Mouse (Mus musculus): ENCODE measurements around the gene Sprtn. TPM values are rescaled to one million over a fixed set of nuclear protein-coding genes. Genes with fewer than 3 reads are reported as not detected.

Sprtn gene
- total RNA-seq (2017) = 15.5 to 26.7 TPM (median 22.1 TPM) in 3 replicates

DNA sequence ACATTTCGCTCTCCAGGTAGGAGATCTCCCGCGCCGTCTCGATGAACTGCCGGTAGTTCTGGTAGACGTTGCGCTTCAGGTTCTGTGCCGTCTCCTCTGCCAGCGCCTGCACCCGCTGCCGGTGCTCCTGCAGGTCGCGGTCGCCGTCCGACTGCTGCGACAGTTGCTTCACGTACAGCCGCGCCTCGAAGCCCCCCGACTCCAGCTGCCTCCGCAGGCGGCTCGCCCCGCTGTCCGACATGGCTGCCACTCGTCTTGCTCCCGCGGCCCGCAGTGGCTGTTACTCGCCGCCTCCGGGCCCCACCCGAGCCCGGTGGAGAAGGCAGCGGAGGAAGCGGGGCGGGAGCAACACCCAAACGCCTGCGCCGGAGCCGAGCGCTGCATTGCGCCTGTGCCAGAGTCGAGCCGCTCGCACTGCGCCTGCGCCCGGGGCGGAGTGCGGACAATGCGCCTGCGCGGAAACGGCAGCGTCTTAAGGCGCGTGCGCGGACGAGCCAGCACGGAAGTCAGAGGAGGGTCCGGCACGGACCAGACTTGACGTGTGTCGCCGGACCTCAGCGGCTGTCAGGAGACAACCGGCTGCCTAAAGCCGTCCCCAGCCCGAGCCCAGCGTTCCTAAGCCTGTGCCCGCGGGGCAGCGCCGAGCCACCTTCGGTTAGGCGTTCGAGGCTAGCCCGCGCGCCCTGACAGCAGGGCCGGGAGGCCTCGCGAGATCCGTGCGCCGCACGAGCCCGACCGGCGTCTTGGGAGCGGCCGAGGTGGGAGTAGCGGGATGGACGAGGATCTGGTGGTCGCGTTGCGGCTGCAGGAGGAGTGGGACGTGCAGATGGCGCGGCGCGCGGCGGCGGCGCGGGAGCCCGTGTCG is at the start of gene Sprtn, which contains the start of gene Exoc8:
Gene Sprtn (plus strand): TSS at position 501 of the 865 bp plus-strand sequence.
Gene Exoc8 (minus strand): TSS at position 320 of the 865 bp plus-strand sequence.
- ATAC-seq (replicated peaks; ENCODE audit: insufficient number of reproducible peaks, low FRiP score, low TSS enrichment, poor library complexity, severe bottlenecking) = peak; percentile 68

- no peak for ATAC-seq (replicated peaks; ENCODE audit: insufficient number of reproducible peaks, low FRiP score, low TSS enrichment, poor library complexity, severe bottlenecking)
Observed at GRCm38 (mm10) chr8:124853511-124853910, 44.2 kb upstream of the Sprtn start.

- ATAC-seq (replicated peaks; ENCODE audit: insufficient number of reproducible peaks, low FRiP score, low TSS enrichment, poor library complexity, severe bottlenecking) = 0 out of 2 replicates have a peak, but pooled peaks have one; percentile 29
Observed at GRCm38 (mm10) chr8:124859466-124859865, 38.2 kb upstream of the Sprtn start.

DNA sequence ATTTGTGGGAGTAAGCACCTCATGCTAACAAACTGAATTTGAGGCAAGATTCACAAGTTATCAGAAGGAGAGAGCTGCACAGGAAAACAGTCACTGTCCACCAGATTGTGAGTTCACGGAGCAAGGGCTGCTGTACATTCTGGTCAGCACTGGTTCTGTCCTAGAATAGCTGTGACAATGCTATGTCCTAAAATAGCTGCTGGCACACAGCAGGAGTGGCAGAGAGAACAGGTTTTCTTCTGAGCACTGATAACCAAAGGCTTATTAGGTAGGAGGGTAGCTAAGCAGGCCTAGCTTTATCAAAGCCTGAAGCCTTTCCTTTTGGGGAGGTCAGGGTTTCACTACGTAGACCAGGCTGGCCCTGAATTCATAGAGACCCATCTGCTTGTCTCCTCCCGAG is 37.5 kb upstream of the Sprtn start:
- no peak for ATAC-seq (replicated peaks; ENCODE audit: insufficient number of reproducible peaks, low FRiP score, low TSS enrichment, poor library complexity, severe bottlenecking)

GRCm38 (mm10) chr8:124862321-124863162 is 35.1 kb upstream of the Sprtn start, which contains the start of the genes Gnpat and 2810004N23Rik:
Gene Gnpat, plus strand, starts transcription at chr8:124863033.
Gene 2810004N23Rik, minus strand, starts transcription at chr8:124863120.
- ATAC-seq (replicated peaks; ENCODE audit: insufficient number of reproducible peaks, low FRiP score, low TSS enrichment, poor library complexity, severe bottlenecking) = peak; percentile 56

DNA sequence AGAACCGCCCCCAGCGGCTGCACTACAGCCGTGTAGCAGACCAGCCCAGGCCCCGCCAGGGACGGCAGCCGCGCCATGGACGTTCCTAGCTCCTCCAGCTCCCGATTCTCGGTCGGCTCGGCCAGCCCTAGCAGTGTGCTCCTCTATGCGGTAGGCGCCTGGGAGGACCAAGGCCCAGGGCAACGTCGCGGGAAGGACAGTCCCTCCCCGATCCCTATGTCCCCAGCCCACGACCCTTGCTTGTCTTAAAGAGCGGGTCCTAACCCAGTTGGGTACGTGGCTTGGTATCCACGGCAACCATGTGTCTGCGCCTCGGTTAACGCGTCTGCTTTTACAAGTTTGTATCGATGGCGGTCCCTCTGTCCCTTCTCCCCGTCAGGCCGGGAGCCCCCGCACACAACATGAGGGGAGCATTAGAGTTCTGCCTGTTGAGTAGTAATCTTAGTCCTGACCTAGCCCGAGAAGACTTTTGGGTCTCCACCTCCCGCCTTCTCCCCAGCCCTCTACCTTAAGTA is 34.5 kb upstream of the Sprtn start:
- ATAC-seq (replicated peaks; ENCODE audit: insufficient number of reproducible peaks, low FRiP score, low TSS enrichment, poor library complexity, severe bottlenecking) = no peak; the same call in 1 of the 2 replicates

DNA sequence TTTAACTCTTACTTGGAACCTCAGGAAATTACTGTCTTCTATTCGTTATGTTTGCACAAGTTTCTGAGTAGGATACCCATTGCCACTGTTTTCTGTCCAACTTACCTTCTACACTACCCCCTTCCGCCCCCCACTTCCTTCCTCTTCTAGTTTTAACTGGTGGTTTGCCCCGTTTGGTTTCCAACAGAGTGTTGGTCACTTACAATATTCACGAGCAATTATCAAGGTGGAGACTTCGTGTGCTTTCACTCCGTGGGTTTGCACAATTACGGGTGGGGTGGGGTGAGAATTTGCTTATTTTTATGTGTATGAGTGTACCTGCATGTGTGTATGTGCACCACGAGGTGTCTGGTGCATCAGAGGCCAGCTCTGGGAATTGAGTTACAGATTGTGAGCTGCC is 34.0 kb upstream of the Sprtn start:
- no peak for ATAC-seq (replicated peaks; ENCODE audit: insufficient number of reproducible peaks, low FRiP score, low TSS enrichment, poor library complexity, severe bottlenecking)

- no peak; the same call in 1 of the 2 replicates for ATAC-seq (replicated peaks; ENCODE audit: insufficient number of reproducible peaks, low FRiP score, low TSS enrichment, poor library complexity, severe bottlenecking)
Observed at GRCm38 (mm10) chr8:124866669-124867068, 31.0 kb upstream of the Sprtn start.

- ATAC-seq (replicated peaks; ENCODE audit: insufficient number of reproducible peaks, low FRiP score, low TSS enrichment, poor library complexity, severe bottlenecking) = no peak
Observed at GRCm38 (mm10) chr8:124867126-124867525, 30.6 kb upstream of the Sprtn start.

DNA sequence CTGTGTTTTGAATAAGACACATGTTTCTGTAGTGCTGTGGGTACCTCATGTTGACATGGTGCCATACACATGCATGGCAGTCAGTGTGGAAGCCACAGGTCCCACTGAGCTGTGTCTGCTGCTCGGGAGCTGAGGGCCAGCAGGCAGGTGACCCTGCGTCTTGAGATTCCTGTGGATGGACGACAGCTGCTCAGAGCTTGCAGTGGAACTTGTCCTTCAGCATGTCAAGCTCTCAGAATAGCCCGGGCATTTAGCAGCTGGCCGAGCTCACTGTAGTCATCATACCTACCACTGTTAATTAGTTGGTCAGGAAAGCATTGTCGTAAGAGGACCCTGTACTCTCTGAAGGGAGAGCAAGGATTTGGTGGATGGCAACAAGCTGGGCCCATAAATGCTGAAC is 28.0 kb upstream of the Sprtn start:
- no peak for ATAC-seq (replicated peaks; ENCODE audit: insufficient number of reproducible peaks, low FRiP score, low TSS enrichment, poor library complexity, severe bottlenecking)

GRCm38 (mm10) chr8:124871474-124871873 is 26.2 kb upstream of the Sprtn start:
- ATAC-seq (replicated peaks; ENCODE audit: insufficient number of reproducible peaks, low FRiP score, low TSS enrichment, poor library complexity, severe bottlenecking) = no peak

GRCm38 (mm10) chr8:124872081-124872480 is 25.6 kb upstream of the Sprtn start:
- ATAC-seq (replicated peaks; ENCODE audit: insufficient number of reproducible peaks, low FRiP score, low TSS enrichment, poor library complexity, severe bottlenecking) = no peak

GRCm38 (mm10) chr8:124872690-124873089 is 25.0 kb upstream of the Sprtn start:
- ATAC-seq (replicated peaks; ENCODE audit: insufficient number of reproducible peaks, low FRiP score, low TSS enrichment, poor library complexity, severe bottlenecking) = no peak

GRCm38 (mm10) chr8:124878141-124878540 is 19.5 kb upstream of the Sprtn start:
- ATAC-seq (replicated peaks; ENCODE audit: insufficient number of reproducible peaks, low FRiP score, low TSS enrichment, poor library complexity, severe bottlenecking) = no peak

DNA sequence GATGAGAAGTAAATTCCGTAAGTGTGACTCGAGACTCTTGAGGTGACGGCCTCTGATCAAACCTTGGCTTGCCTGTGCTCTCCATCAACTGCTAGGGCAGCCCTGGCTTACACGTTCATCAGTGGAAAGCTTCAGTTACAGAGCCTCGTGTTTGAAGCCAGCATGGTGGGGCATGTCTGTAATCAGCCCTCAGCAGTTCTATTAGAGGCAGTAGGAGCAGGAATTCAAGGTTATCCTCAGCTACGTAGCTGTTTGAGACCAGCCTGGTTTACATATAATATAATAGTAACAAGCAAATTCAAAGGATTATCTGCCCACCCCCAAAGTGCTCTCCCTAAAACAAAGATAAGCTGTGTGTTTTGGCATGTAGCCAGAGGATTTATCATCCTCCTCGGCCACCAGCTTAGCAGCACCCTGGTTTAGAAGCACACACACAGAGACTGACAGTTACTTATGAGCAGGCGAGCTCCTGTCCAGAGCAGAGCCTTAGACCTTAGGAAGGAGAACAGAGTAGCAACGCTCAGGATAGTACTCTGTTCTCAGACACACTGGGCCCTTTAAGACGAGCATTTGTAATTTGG is 18.6 kb upstream of the Sprtn start:
- no peak for ATAC-seq (replicated peaks; ENCODE audit: insufficient number of reproducible peaks, low FRiP score, low TSS enrichment, poor library complexity, severe bottlenecking)

- no peak for ATAC-seq (replicated peaks; ENCODE audit: insufficient number of reproducible peaks, low FRiP score, low TSS enrichment, poor library complexity, severe bottlenecking)
Observed at GRCm38 (mm10) chr8:124888385-124888784, 9.3 kb upstream of the Sprtn start.

DNA sequence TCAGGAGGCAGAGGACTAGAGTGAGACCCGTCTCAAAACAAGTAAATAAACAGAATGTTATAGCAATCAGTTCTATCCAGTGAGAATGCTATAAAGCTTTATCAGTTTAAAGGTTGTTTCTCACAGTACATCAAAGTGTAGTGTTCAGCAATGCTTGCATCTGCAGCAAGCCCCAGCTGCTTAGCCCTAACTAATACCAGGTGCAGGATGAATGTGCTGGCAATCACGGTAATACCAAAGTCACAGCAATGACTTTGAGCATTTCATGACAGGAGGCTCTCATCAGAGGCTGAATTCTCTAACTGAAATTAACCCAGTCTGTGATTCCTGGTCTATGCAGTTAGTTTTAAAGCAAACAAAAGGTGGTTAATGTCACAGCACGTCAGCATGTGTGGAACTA is 5.1 kb upstream of the Sprtn start:
- no peak for ATAC-seq (replicated peaks; ENCODE audit: insufficient number of reproducible peaks, low FRiP score, low TSS enrichment, poor library complexity, severe bottlenecking)

GRCm38 (mm10) chr8:124896010-124896631 is 1.6 kb upstream of the Sprtn start:
- ATAC-seq (replicated peaks; ENCODE audit: insufficient number of reproducible peaks, low FRiP score, low TSS enrichment, poor library complexity, severe bottlenecking) = no peak
